Mouse (Mus musculus): ENCODE measurements around the gene 2310033P09Rik.

GRCm38 (mm10) chr11:59239796-59240195 is 31.7 kb downstream of the 2310033P09Rik start:
- TF ChIP-seq CTCF (IDR thresholded peaks at IDR 0.05; ENCODE audit: control insufficient read depth, insufficient read depth, insufficient replicate concordance, low read depth, low read length) (no peak), POLR2A (IDR thresholded peaks at IDR 0.05; ENCODE audit: control insufficient read depth, low read depth, low read length) (no peak)
